Mouse (Mus musculus): ENCODE data around the gene Nova2.

DNA sequence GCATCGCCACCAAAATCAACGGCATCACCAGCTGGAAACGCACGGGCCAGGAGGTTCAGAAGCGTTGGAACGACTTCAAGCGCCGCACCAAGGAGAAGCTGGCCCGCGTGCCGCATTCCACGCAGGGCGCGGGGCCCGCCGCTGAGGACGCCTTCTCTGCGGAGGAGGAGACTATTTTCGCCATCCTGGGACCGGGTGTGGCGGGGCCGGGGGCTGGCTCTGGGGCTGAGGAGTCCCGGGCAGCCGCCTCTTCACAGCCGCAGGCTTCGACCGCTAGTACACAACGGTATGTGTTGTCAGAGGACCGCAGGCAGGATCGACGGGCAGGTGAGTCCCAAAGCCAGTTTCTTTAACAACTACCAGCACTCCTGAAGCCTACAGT, 66.6 kb downstream of the Nova2 start:
- TF ChIP-seq CTCF (conservative IDR thresholded peaks at IDR 0.05; ENCODE audit: low read length) (no peak), POU5F1 (IDR thresholded peaks at IDR 0.05; ENCODE audit: borderline replicate concordance, low read length) (no peak)

All from E14TG2a.4 (cell line).